Mouse (Mus musculus) thymus, postnatal 36 days (tissue): ENCODE results near the gene Evx2.
A peak's percentile ranks its signal among the peaks of the same experiment; 100 is the strongest.

Experiments used
- DNase-seq, 2 experiments: peaks; one replicate each; pipeline ENCODE4 v3.0.0; 2022; ENCODE audit warnings: mixed read lengths in 2 of 2

Gene Evx2

GRCm38 (mm10) chr2:74680561-74681398, 21.4 kb upstream of the Evx2 start:
- DNase-seq, result no peak

GRCm38 (mm10) chr2:74679980-74680379, 20.6 kb upstream of the Evx2 start:
- no peak for DNase-seq

- DNase-seq, result no peak
Observed at GRCm38 (mm10) chr2:74679596-74679971, 20.2 kb upstream of the Evx2 start.

GRCm38 (mm10) chr2:74678891-74679595, 19.7 kb upstream of the Evx2 start, which contains the start of gene Hoxd11:
Gene Hoxd11 (plus strand): TSS chr2:74679557.
- DNase-seq, result no peak

GRCm38 (mm10) chr2:74677106-74677505, 17.7 kb upstream of the Evx2 start:
- DNase-seq, result no peak

- DNase-seq, result no peak
Observed at GRCm38 (mm10) chr2:74676376-74677052, 17.2 kb upstream of the Evx2 start.

- no peak for DNase-seq
Observed at GRCm38 (mm10) chr2:74675666-74676282, 16.4 kb upstream of the Evx2 start.

GRCm38 (mm10) chr2:74674881-74675665, 15.7 kb upstream of the Evx2 start, which contains the start of gene Hoxd12:
Gene Hoxd12 (plus strand): TSS chr2:74675013.
- DNase-seq, result no peak

GRCm38 (mm10) chr2:74673835-74674425, 14.6 kb upstream of the Evx2 start:
- no peak for DNase-seq

GRCm38 (mm10) chr2:74672481-74673362, 13.4 kb upstream of the Evx2 start:
- DNase-seq, result peak in 1 of 2 experiments; percentile 37

GRCm38 (mm10) chr2:74671847-74672246, 12.5 kb upstream of the Evx2 start:
- DNase-seq, result no peak

- no peak for DNase-seq
Observed at GRCm38 (mm10) chr2:74670632-74671188, 11.4 kb upstream of the Evx2 start.

- DNase-seq, result no peak
Observed at GRCm38 (mm10) chr2:74669650-74670235, 10.4 kb upstream of the Evx2 start.

- no peak for DNase-seq
Observed at GRCm38 (mm10) chr2:74669230-74669578, 9.8 kb upstream of the Evx2 start.

GRCm38 (mm10) chr2:74668370-74669229, 9.2 kb upstream of the Evx2 start:
- no peak for DNase-seq

- DNase-seq, result no peak
Observed at GRCm38 (mm10) chr2:74667842-74668357, 8.5 kb upstream of the Evx2 start, which contains the start of gene Hoxd13. Gene Hoxd13 (plus strand): TSS chr2:74668310.

- no peak for DNase-seq
Observed at GRCm38 (mm10) chr2:74667191-74667841, 8.0 kb upstream of the Evx2 start.

- no peak for DNase-seq
Observed at GRCm38 (mm10) chr2:74666411-74666810, 7.1 kb upstream of the Evx2 start.
